Mouse (Mus musculus): ENCODE measurements around the gene Utrn. TPM values are rescaled to one million over a fixed set of nuclear protein-coding genes. Genes with fewer than 3 reads are reported as not detected.

The Utrn gene
- polyA plus RNA-seq, 1 experiment from 2014 or later, result 37.4 TPM

DNA sequence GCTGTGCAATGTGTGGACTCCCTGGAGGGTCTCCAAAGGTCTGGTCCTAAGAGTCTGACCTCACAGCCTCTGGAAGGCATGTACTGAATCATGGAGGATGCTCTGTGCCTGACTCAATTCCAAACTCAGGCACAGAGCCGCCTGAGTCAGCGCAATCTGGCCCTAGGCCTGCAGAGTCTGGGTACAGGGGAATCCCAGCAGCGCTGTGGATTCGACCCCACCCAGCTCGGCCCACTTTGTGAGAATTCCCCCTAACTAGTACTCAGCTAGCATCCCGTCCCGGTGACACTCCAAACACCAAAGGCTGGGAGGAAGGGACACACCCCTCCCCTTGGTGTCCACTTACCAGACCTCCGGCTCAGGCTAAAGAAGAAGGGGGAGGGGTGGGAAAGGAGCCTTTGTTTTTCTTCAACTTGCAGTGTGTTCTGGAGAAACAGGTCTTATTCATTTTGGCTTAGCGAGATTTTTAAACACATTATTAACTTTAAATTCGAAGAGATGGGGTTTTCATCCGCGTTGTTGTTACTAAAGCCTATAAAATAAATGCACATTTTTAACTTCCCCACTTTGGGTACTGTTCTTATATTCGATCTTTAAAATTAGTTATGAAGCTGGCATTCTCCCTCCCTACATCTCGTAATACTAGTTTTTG is 9.6 kb upstream of the Utrn start:
- ATAC-seq, result peak; percentile 42; the same call in 1 of the 2 replicates
- Histone ChIP-seq H3K27ac (ENCODE audit: low read length) (no peak overlapping the region), H3K27me3 (replicated peaks; ENCODE audit: control insufficient read depth, insufficient read depth, low read length) (no peaks in the 10 kb centered on the region), H3K9ac (ENCODE audit: low read depth, low read length) (no peak overlapping the region), H3K36me3 (ENCODE audit: control insufficient read depth, insufficient read depth, low read length) (no peaks in the 10 kb centered on the region), H3K9me3 (ENCODE audit: control insufficient read depth, low read length) (no peaks in the 10 kb centered on the region), H3K4me1 (ENCODE audit: control insufficient read depth, insufficient read depth, low read length) (0 out of 2 replicates have a peak, but pooled peaks cover 2% of the 10 kb centered on the region), H3K4me3 (ENCODE audit: low read length) (no peak overlapping the region), H3K4me2 (ENCODE audit: low read depth, low read length) (no peak overlapping the region)
- 20% methylated on average over 14 of the region's 14 CpGs for WGBS

DNA sequence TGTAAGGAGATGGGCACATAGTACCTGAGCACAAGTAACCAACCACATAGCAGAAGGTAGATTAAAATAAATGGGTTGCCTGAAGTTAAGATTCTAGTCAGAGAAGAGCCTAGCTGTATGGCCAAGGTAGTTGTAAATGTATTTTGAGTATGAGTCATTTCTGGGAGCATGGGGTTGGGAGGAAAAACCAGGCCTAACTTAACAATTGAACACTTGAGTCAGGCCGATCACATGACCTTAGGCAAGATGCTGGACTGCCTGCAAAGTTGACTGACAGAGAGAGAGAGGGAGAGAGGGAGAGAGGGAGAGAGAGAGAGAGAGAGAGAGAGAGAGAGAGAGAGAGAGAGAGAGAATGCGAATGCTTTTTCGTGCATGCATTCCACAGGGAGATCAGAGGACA is 7.3 kb upstream of the Utrn start:
- Histone ChIP-seq H3K27ac (ENCODE audit: low read length) (no peak overlapping the region), H3K4me1 (ENCODE audit: control insufficient read depth, insufficient read depth, low read length) (0 out of 2 replicates have a peak, but pooled peaks cover 2% of the 10 kb centered on the region), H3K9me3 (ENCODE audit: control insufficient read depth, low read length) (no peaks in the 10 kb centered on the region), H3K9ac (ENCODE audit: low read depth, low read length) (no peak overlapping the region), H3K4me2 (ENCODE audit: low read depth, low read length) (no peak overlapping the region), H3K4me3 (ENCODE audit: low read length) (no peak overlapping the region), H3K27me3 (replicated peaks; ENCODE audit: control insufficient read depth, insufficient read depth, low read length) (no peaks in the 10 kb centered on the region), H3K36me3 (ENCODE audit: control insufficient read depth, insufficient read depth, low read length) (no peaks in the 10 kb centered on the region)
- 61% methylated on average over 3 of the region's 3 CpGs for WGBS
- ATAC-seq, result no peak

DNA sequence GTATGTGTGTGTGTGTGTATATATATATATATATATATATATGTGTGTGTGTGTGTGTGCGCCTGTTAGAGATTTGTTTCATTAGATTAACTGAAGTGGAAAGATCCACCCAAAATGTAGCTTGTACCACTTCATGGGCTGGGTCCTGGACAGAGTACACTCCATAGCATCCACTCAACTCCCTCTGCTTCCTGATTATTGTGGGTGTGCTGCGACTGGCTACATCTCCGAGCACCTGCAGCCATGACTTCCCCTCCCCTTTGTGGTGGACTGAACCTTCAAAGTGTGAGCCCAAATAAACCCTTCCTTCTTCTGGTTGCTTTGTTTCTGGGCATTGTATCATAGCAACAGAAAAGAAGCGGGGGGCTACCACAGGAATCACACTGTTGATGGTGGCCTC is 6.2 kb upstream of the Utrn start:
- WGBS, result 90% methylated on average over 4 of the region's 4 CpGs
- Histone ChIP-seq H3K27ac (ENCODE audit: low read length) (no peak overlapping the region), H3K4me2 (ENCODE audit: low read depth, low read length) (no peak overlapping the region), H3K27me3 (replicated peaks; ENCODE audit: control insufficient read depth, insufficient read depth, low read length) (no peaks in the 10 kb centered on the region), H3K36me3 (ENCODE audit: control insufficient read depth, insufficient read depth, low read length) (no peaks in the 10 kb centered on the region), H3K9ac (ENCODE audit: low read depth, low read length) (no peak overlapping the region), H3K9me3 (ENCODE audit: control insufficient read depth, low read length) (no peaks in the 10 kb centered on the region), H3K4me3 (ENCODE audit: low read length) (no peak overlapping the region), H3K4me1 (ENCODE audit: control insufficient read depth, insufficient read depth, low read length) (0 out of 2 replicates have a peak, but pooled peaks cover 2% of the 10 kb centered on the region)
- no peak for ATAC-seq

DNA sequence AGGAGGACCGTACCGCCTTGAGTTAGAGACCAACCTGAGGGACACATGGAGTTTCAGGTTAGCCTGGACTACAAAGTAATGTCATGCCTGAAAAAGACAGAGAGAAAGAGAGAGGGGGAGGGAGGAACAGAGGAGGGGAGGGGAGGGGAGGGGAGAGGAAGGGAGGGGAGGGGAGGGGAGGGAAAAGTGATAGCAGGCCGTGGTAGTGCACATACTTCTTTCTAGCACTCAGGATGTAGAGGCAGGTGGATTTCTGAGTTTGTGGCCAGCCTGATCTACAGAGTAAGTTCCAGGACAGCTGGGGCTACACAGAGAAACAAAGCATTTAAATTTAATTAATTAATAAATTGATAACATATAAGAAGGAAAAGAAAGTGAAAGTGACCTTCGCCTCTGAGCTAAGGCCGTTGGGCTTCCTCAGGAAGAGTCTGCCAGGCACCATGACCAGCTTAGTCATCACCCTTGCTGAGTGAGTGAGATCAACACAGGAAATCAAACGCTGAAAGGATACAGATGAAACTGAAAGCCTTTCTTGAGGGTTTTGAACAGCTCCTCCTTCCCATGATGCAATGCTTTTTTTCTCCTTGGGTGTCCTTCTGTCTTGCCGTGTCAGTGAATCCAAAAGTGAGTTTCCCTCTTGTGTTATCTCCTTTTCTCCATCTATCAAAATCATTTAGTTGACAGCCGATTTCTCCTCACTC is 5.6 kb upstream of the Utrn start:
- peak; percentile 47 for ATAC-seq
- Histone ChIP-seq H3K9ac (ENCODE audit: low read depth, low read length) (no peak overlapping the region), H3K9me3 (ENCODE audit: control insufficient read depth, low read length) (no peaks in the 10 kb centered on the region), H3K27ac (ENCODE audit: low read length) (no peak overlapping the region), H3K4me3 (ENCODE audit: low read length) (no peak overlapping the region), H3K27me3 (replicated peaks; ENCODE audit: control insufficient read depth, insufficient read depth, low read length) (no peaks in the 10 kb centered on the region), H3K4me2 (ENCODE audit: low read depth, low read length) (no peak overlapping the region), H3K4me1 (ENCODE audit: control insufficient read depth, insufficient read depth, low read length) (0 out of 2 replicates have a peak, but pooled peaks cover 2% of the 10 kb centered on the region), H3K36me3 (ENCODE audit: control insufficient read depth, insufficient read depth, low read length) (no peaks in the 10 kb centered on the region)
- 66% methylated on average over 8 of the region's 8 CpGs for WGBS

GRCm38 (mm10) chr10:12869846-12870245 is 681 bp upstream of the Utrn start:
- no peaks in the 10 kb centered on the region for H3K9me3 ChIP-seq (ENCODE audit: control insufficient read depth, low read length)
- WGBS, result 26% methylated on average over 1 of the region's 1 CpGs
- H3K4me3 ChIP-seq (ENCODE audit: low read length), result no peak overlapping the region
- no peak for ATAC-seq
- peaks cover 10% of the 10 kb centered on the region for H3K4me1 ChIP-seq (ENCODE audit: control insufficient read depth, insufficient read depth, low read length)
- no peak overlapping the region for H3K9ac ChIP-seq (ENCODE audit: low read depth, low read length)
- no peak overlapping the region for H3K27ac ChIP-seq (ENCODE audit: low read length)
- H3K4me2 ChIP-seq (ENCODE audit: low read depth, low read length), result peak overlapping the region; percentile 89; the same call in 1 of the 2 replicates
- no peaks in the 10 kb centered on the region for H3K36me3 ChIP-seq (ENCODE audit: control insufficient read depth, insufficient read depth, low read length)
- H3K27me3 ChIP-seq (replicated peaks; ENCODE audit: control insufficient read depth, insufficient read depth, low read length), result no peaks in the 10 kb centered on the region

- peak overlapping the region; percentile 80 for H3K4me3 ChIP-seq (ENCODE audit: low read length)
- peak; percentile 84 for ATAC-seq
- no peaks in the 10 kb centered on the region for H3K27me3 ChIP-seq (replicated peaks; ENCODE audit: control insufficient read depth, insufficient read depth, low read length)
- H3K27ac ChIP-seq (ENCODE audit: low read length), result peak overlapping the region; percentile 91
- peaks cover 10% of the 10 kb centered on the region for H3K4me1 ChIP-seq (ENCODE audit: control insufficient read depth, insufficient read depth, low read length)
- H3K9ac ChIP-seq (ENCODE audit: low read depth, low read length), result peak overlapping the region; percentile 90
- WGBS, result under 1% methylated on average over 41 of the region's 41 CpGs
- no peaks in the 10 kb centered on the region for H3K36me3 ChIP-seq (ENCODE audit: control insufficient read depth, insufficient read depth, low read length)
- peak overlapping the region; percentile 89 for H3K4me2 ChIP-seq (ENCODE audit: low read depth, low read length)
- H3K9me3 ChIP-seq (ENCODE audit: control insufficient read depth, low read length), result no peaks in the 10 kb centered on the region
Observed at GRCm38 (mm10) chr10:12868189-12869028, 756 bp downstream of the Utrn start.

- Histone ChIP-seq H3K27ac (ENCODE audit: low read length) (peak overlapping the region; percentile 91), H3K4me3 (ENCODE audit: low read length) (peak overlapping the region; percentile 80), H3K4me1 (ENCODE audit: control insufficient read depth, insufficient read depth, low read length) (peaks cover 10% of the 10 kb centered on the region), H3K9me3 (ENCODE audit: control insufficient read depth, low read length) (no peaks in the 10 kb centered on the region), H3K4me2 (ENCODE audit: low read depth, low read length) (peak overlapping the region; percentile 89), H3K9ac (ENCODE audit: low read depth, low read length) (peak overlapping the region; percentile 90), H3K36me3 (ENCODE audit: control insufficient read depth, insufficient read depth, low read length) (no peaks in the 10 kb centered on the region), H3K27me3 (replicated peaks; ENCODE audit: control insufficient read depth, insufficient read depth, low read length) (no peaks in the 10 kb centered on the region)
- WGBS, result 0% methylated on average over 12 of the region's 12 CpGs
- peak; percentile 10; the same call in 1 of the 2 replicates for ATAC-seq
Observed at GRCm38 (mm10) chr10:12867733-12868188, 1.4 kb downstream of the Utrn start.

DNA sequence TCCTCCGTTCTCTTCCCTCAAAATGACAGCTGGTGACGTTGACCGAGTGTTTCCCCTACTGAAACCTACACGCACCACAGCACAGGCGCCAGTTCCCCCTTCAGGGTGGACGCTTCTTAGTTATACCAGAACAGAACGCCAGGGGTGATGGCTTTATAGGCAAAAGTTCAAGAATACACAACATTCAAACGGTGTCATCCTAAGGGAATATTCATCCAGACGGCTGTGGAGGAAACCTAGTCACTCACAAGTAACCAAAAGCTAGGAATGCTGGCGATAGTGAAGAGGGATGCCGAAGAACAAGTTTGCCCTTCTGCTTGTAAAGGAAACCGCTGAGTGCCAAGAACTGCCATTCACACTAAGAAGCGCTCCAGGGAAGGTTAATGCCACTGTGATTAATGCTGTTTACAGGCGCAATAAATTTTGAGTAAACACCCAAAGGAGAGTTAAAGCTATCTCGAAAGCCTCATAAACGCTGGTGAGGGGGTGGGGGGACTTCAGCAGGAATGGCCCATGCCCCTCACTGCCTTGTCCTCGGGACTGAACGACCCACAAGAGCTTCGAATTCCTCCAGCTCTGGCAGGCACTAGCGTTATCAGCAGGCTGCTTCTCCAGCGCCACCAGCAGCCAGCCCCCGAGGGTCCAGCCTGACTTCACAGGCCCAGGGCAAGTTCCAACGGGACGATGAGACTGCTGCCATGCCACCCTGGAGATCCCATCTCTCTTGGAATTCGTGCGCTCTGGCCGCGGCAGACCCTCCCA is 2.0 kb downstream of the Utrn start:
- H3K27ac ChIP-seq (ENCODE audit: low read length), result peak overlapping the region; percentile 91
- no peaks in the 10 kb centered on the region for H3K36me3 ChIP-seq (ENCODE audit: control insufficient read depth, insufficient read depth, low read length)
- no peak for ATAC-seq
- H3K4me2 ChIP-seq (ENCODE audit: low read depth, low read length), result peak overlapping the region; percentile 89
- 4% methylated on average over 28 of the region's 28 CpGs for WGBS
- H3K4me1 ChIP-seq (ENCODE audit: control insufficient read depth, insufficient read depth, low read length), result peaks cover 10% of the 10 kb centered on the region
- H3K27me3 ChIP-seq (replicated peaks; ENCODE audit: control insufficient read depth, insufficient read depth, low read length), result no peaks in the 10 kb centered on the region
- H3K4me3 ChIP-seq (ENCODE audit: low read length), result peak overlapping the region; percentile 80
- H3K9me3 ChIP-seq (ENCODE audit: control insufficient read depth, low read length), result no peaks in the 10 kb centered on the region
- H3K9ac ChIP-seq (ENCODE audit: low read depth, low read length), result peak overlapping the region; percentile 90

All from intestine, embryonic 16.5 days (tissue).